Comparison of ENCODE assay signal across 23 mouse cellular contexts in genomic region chr13:15901710-15902675, GRCm38 (mm10).
A peak's percentile ranks its signal among the peaks of the same experiment; 100 is the strongest.
DNase-seq lines count a peak whose midpoint lies in the region; ATAC-seq lines count a peak whose summit lies in the region.
"Had no signal": no experiment of that assay in that cellular context is flagged by ENCODE, and none has a peak within 500 bp of the region (broad histone marks: within the 10 kb centered on the region; RNA-seq: fewer than 3 reads in every experiment).

No protein-coding gene starts in this region.

- no peak overlapping the region for H3K9ac ChIP-seq in kidney, embryonic 14.5 days (ENCODE audit: low read depth, low read length)
- H3K9ac ChIP-seq in midbrain, embryonic 14.5 days (replicated peaks; ENCODE audit: low read length), result no peak overlapping the region
- H3K9ac ChIP-seq in midbrain, embryonic 16.5 days (ENCODE audit: low read depth, low read length), result no peak overlapping the region
- no peak overlapping the region for H3K9ac ChIP-seq in neural tube, embryonic 11.5 days (ENCODE audit: low read length)
- H3K9ac ChIP-seq: embryonic facial prominence, embryonic 12.5 days; hindbrain, embryonic 15.5 days; limb, embryonic 13.5 days; liver, embryonic 13.5 days had no signal

- H3K4me1 ChIP-seq in kidney, embryonic 14.5 days (ENCODE audit: control insufficient read depth, insufficient read depth, low read length), result no peaks in the 10 kb centered on the region
- H3K4me1 ChIP-seq in midbrain, embryonic 14.5 days (ENCODE audit: control insufficient read depth, insufficient read depth, low read length), result no peaks in the 10 kb centered on the region
- no peaks in the 10 kb centered on the region for H3K4me1 ChIP-seq in midbrain, embryonic 16.5 days (ENCODE audit: control insufficient read depth, insufficient read depth, low read length)
- H3K4me1 ChIP-seq in neural tube, embryonic 11.5 days (ENCODE audit: control insufficient read depth, insufficient read depth, low read length), result 0 out of 2 replicates have a peak, but pooled peaks cover 2% of the 10 kb centered on the region
- H3K4me1 ChIP-seq: embryonic facial prominence, embryonic 12.5 days; heart, embryonic 10.5 days; hindbrain, embryonic 15.5 days; limb, embryonic 13.5 days; liver, embryonic 13.5 days had no signal

- H3K4me3 ChIP-seq in kidney, embryonic 14.5 days (ENCODE audit: low read length), result no peak overlapping the region
- H3K4me3 ChIP-seq in midbrain, embryonic 14.5 days (replicated peaks; ENCODE audit: low read depth, low read length), result no peak overlapping the region
- no peak overlapping the region for H3K4me3 ChIP-seq in midbrain, embryonic 16.5 days (ENCODE audit: low read depth, low read length)
- H3K4me3 ChIP-seq in neural tube, embryonic 11.5 days (ENCODE audit: low read depth, low read length), result no peak overlapping the region
- H3K4me3 ChIP-seq: embryonic facial prominence, embryonic 12.5 days; heart, embryonic 10.5 days; hindbrain, embryonic 15.5 days; limb, embryonic 13.5 days; liver, embryonic 13.5 days had no signal

- peak; percentile 35; the same call in 1 of the 2 replicates for ATAC-seq in kidney, embryonic 14.5 days (ENCODE audit: low FRiP score, low TSS enrichment)
- no peak for ATAC-seq in midbrain, embryonic 14.5 days (ENCODE audit: low FRiP score, low TSS enrichment)
- no peak for ATAC-seq in midbrain, embryonic 16.5 days
- ATAC-seq in neural tube, embryonic 11.5 days (ENCODE audit: insufficient read depth, low FRiP score, low TSS enrichment), result no peak
- ATAC-seq: forebrain, embryonic 16.5 days; intestine, postnatal 0 days had no signal

- no peaks in the 10 kb centered on the region for H3K36me3 ChIP-seq in kidney, embryonic 14.5 days (ENCODE audit: control insufficient read depth, insufficient read depth, low read length)
- H3K36me3 ChIP-seq in midbrain, embryonic 14.5 days (ENCODE audit: control insufficient read depth, insufficient read depth, low read length), result no peaks in the 10 kb centered on the region
- no peaks in the 10 kb centered on the region for H3K36me3 ChIP-seq in midbrain, embryonic 16.5 days (ENCODE audit: control insufficient read depth, insufficient read depth, low read length)
- no peaks in the 10 kb centered on the region for H3K36me3 ChIP-seq in neural tube, embryonic 11.5 days (ENCODE audit: control insufficient read depth, insufficient read depth, low read length)
- H3K36me3 ChIP-seq: embryonic facial prominence, embryonic 12.5 days; heart, embryonic 10.5 days; hindbrain, embryonic 15.5 days; limb, embryonic 13.5 days; liver, embryonic 13.5 days had no signal

- H3K9me3 ChIP-seq in kidney, embryonic 14.5 days (ENCODE audit: control insufficient read depth, low read length), result no peaks in the 10 kb centered on the region
- no peaks in the 10 kb centered on the region for H3K9me3 ChIP-seq in midbrain, embryonic 14.5 days (ENCODE audit: control insufficient read depth, low read length)
- H3K9me3 ChIP-seq in midbrain, embryonic 16.5 days (replicated peaks; ENCODE audit: control insufficient read depth, low read length, poor library complexity, severe bottlenecking), result no peaks in the 10 kb centered on the region
- no peaks in the 10 kb centered on the region for H3K9me3 ChIP-seq in neural tube, embryonic 11.5 days (ENCODE audit: control insufficient read depth, low read length)
- H3K9me3 ChIP-seq: embryonic facial prominence, embryonic 12.5 days; heart, embryonic 10.5 days; hindbrain, embryonic 15.5 days; limb, embryonic 13.5 days; liver, embryonic 13.5 days had no signal

- no peak overlapping the region for H3K4me2 ChIP-seq in kidney, embryonic 14.5 days (replicated peaks; ENCODE audit: low read depth, low read length)
- H3K4me2 ChIP-seq in midbrain, embryonic 14.5 days (ENCODE audit: low read length), result no peak overlapping the region
- H3K4me2 ChIP-seq in midbrain, embryonic 16.5 days (ENCODE audit: low read length), result no peak overlapping the region
- no peak overlapping the region for H3K4me2 ChIP-seq in neural tube, embryonic 11.5 days (ENCODE audit: low read depth)
- H3K4me2 ChIP-seq: embryonic facial prominence, embryonic 12.5 days; hindbrain, embryonic 15.5 days; limb, embryonic 13.5 days; liver, embryonic 13.5 days had no signal

- H3K27ac ChIP-seq in kidney, embryonic 14.5 days (ENCODE audit: low read depth, low read length), result no peak overlapping the region
- H3K27ac ChIP-seq in midbrain, embryonic 14.5 days (replicated peaks; ENCODE audit: low read depth, low read length), result no peak overlapping the region
- no peak overlapping the region for H3K27ac ChIP-seq in midbrain, embryonic 16.5 days (ENCODE audit: low read length)
- no peak overlapping the region for H3K27ac ChIP-seq in neural tube, embryonic 11.5 days (ENCODE audit: low read depth, low read length)
- H3K27ac ChIP-seq: embryonic facial prominence, embryonic 12.5 days; heart, embryonic 10.5 days; hindbrain, embryonic 15.5 days; kidney, postnatal 0 days; limb, embryonic 13.5 days; liver, embryonic 13.5 days had no signal

- H3K27me3 ChIP-seq in kidney, embryonic 14.5 days (ENCODE audit: control insufficient read depth, insufficient read depth, low read length), result no peaks in the 10 kb centered on the region
- no peaks in the 10 kb centered on the region for H3K27me3 ChIP-seq in midbrain, embryonic 14.5 days (ENCODE audit: control insufficient read depth, insufficient read depth, low read length)
- H3K27me3 ChIP-seq in midbrain, embryonic 16.5 days (ENCODE audit: control insufficient read depth, insufficient read depth, low read depth, low read length), result no peaks in the 10 kb centered on the region
- H3K27me3 ChIP-seq in neural tube, embryonic 11.5 days (ENCODE audit: control insufficient read depth, insufficient read depth, low read length), result no peaks in the 10 kb centered on the region
- H3K27me3 ChIP-seq: embryonic facial prominence, embryonic 12.5 days; hindbrain, embryonic 15.5 days; limb, embryonic 13.5 days; liver, embryonic 13.5 days had no signal

- WGBS in kidney, embryonic 14.5 days, result 44% methylated on average over 7 of the region's 7 CpGs
- 42% methylated on average over 7 of the region's 7 CpGs for WGBS in midbrain, embryonic 14.5 days
- WGBS in midbrain, embryonic 16.5 days, result 40% methylated on average over 7 of the region's 7 CpGs
- 52% methylated on average over 7 of the region's 7 CpGs for WGBS in neural tube, embryonic 11.5 days

- DNase-seq in kidney, adult 9 months, result no peak
- DNase-seq in midbrain, embryonic 14.5 days, result peak; percentile 4
- peak; percentile 8 for DNase-seq in embryo, embryonic 11 days
- DNase-seq in neural tube, embryonic 11.5 days (ENCODE audit: low spot score), result peak; percentile 19
- DNase-seq in cerebellum, adult 18-20 months, result no peak
- no peak for DNase-seq in adipocyte (ENCODE audit: low spot score)
- DNase-seq: adrenal gland, adult 8-10 months; B cell, adult 2 months; cerebellum, postnatal 14 days; gastrocnemius, postnatal 36 days; liver, embryonic 13.5 days; lung, postnatal 36 days; spleen, adult 18-20 months; thymus, postnatal 36 days had no signal

Comparison
In these comparisons a context has a peak if more than half of its experiments do, and no peak if none do; other contexts are left out.
1. DNase-seq: peak in midbrain, embryonic 14.5 days (single experiment), embryo, embryonic 11 days (single experiment) and neural tube, embryonic 11.5 days (single experiment); none in kidney, adult 9 months (single experiment), cerebellum, adult 18-20 months (0 of 2) and adipocyte (single experiment).